Mouse (Mus musculus) brain, adult 2 months (tissue): ENCODE data around the gene Mb21d2.

Source experiments
- DNase-seq: peaks from one replicate; pipeline ENCODE4 v3.0.0; 2011; ENCODE audit warnings: low read depth, low spot score

Gene Mb21d2

GRCm38 (mm10) chr16:28866584-28867295, 62.7 kb downstream of the Mb21d2 start:
- no peak for DNase-seq

GRCm38 (mm10) chr16:28863616-28864015, 65.9 kb downstream of the Mb21d2 start:
- no peak for DNase-seq

GRCm38 (mm10) chr16:28862093-28862492, 67.4 kb downstream of the Mb21d2 start:
- no peak for DNase-seq

GRCm38 (mm10) chr16:28859678-28860077, 69.8 kb downstream of the Mb21d2 start:
- no peak for DNase-seq

- DNase-seq = no peak
Observed at GRCm38 (mm10) chr16:28859009-28859288, 70.5 kb downstream of the Mb21d2 start.

GRCm38 (mm10) chr16:28858210-28859008, 71.1 kb downstream of the Mb21d2 start:
- DNase-seq = peak; percentile 63

- peak; percentile 42 for DNase-seq
Observed at GRCm38 (mm10) chr16:28851409-28851821, 78.1 kb downstream of the Mb21d2 start.

GRCm38 (mm10) chr16:28850881-28851280, 78.6 kb downstream of the Mb21d2 start:
- peak; percentile 50 for DNase-seq

- DNase-seq = no peak
Observed at GRCm38 (mm10) chr16:28846123-28846522, 83.3 kb downstream of the Mb21d2 start.

GRCm38 (mm10) chr16:28845336-28845735, 84.1 kb downstream of the Mb21d2 start:
- DNase-seq = no peak

- peak; percentile 59 for DNase-seq
Observed at GRCm38 (mm10) chr16:28841102-28841501, 88.4 kb downstream of the Mb21d2 start.

- DNase-seq = peak; percentile 86
Observed at GRCm38 (mm10) chr16:28840075-28840974, 89.1 kb downstream of the Mb21d2 start.

GRCm38 (mm10) chr16:28839575-28839974, 89.9 kb downstream of the Mb21d2 start:
- no peak for DNase-seq

GRCm38 (mm10) chr16:28838016-28838415, 91.5 kb downstream of the Mb21d2 start:
- DNase-seq = peak; percentile 83

- no peak for DNase-seq
Observed at GRCm38 (mm10) chr16:28832085-28832635, 97.3 kb downstream of the Mb21d2 start.

- DNase-seq = peak; percentile 24
Observed at GRCm38 (mm10) chr16:28829263-28829955, 100.1 kb downstream of the Mb21d2 start.

- DNase-seq = no peak
Observed at GRCm38 (mm10) chr16:28824781-28825180, 104.7 kb downstream of the Mb21d2 start.

- DNase-seq = no peak
Observed at GRCm38 (mm10) chr16:28821774-28822173, 107.7 kb downstream of the Mb21d2 start.

- DNase-seq = no peak
Observed at GRCm38 (mm10) chr16:28818749-28819285, 110.7 kb downstream of the Mb21d2 start.

- DNase-seq = no peak
Observed at GRCm38 (mm10) chr16:28813290-28813689, 116.2 kb downstream of the Mb21d2 start.

- no peak for DNase-seq
Observed at GRCm38 (mm10) chr16:28809089-28809488, 120.4 kb downstream of the Mb21d2 start.
